Mouse (Mus musculus): ENCODE results near the gene Tdrd9. TPM values are rescaled to one million over a fixed set of nuclear protein-coding genes. Genes with fewer than 3 reads are reported as not detected.
"Not testable (repeated sequence)": the region's sequence is repeated elsewhere in the genome, so short reads cannot be mapped to it uniquely, and the experiment has no call there.

Tdrd9 gene
- polyA plus RNA-seq, 1 experiment from 2014 or later = 1.4 TPM

- ATAC-seq (ENCODE audit: low read depth) = no peak
- H3K27me3 ChIP-seq = no peaks in the 10 kb centered on the region
- peak overlapping the region; percentile 12; the same call in 1 of the 2 replicates for H3K4me3 ChIP-seq
- WGBS = 15% methylated on average over 14 of the region's 14 CpGs
- no peaks in the 10 kb centered on the region for H3K9me3 ChIP-seq
- H3K4me1 ChIP-seq (replicated peaks) = peaks cover 8% of the 10 kb centered on the region; the same call in 1 of the 2 replicates
- H3K36me3 ChIP-seq = no peaks in the 10 kb centered on the region
- H3K4me2 ChIP-seq = peak overlapping the region; percentile 44
- peak overlapping the region; percentile 52 for H3K9ac ChIP-seq
- H3K27ac ChIP-seq (replicated peaks) = no peak overlapping the region
Observed at GRCm38 (mm10) chr12:112013271-112013801, 42.0 kb downstream of the Tdrd9 start.

GRCm38 (mm10) chr12:112016346-112016745 is 45.0 kb downstream of the Tdrd9 start:
- WGBS = 76% methylated on average over 4 of the region's 4 CpGs
- Histone ChIP-seq H3K27ac (replicated peaks) (no peak overlapping the region), H3K4me2 (no peak overlapping the region), H3K4me1 (replicated peaks) (peaks cover 8% of the 10 kb centered on the region; the same call in 1 of the 2 replicates), H3K4me3 (no peak overlapping the region), H3K27me3 (no peaks in the 10 kb centered on the region), H3K9me3 (no peaks in the 10 kb centered on the region), H3K36me3 (no peaks in the 10 kb centered on the region), H3K9ac (no peak overlapping the region)
- ATAC-seq (ENCODE audit: low read depth) = no peak

GRCm38 (mm10) chr12:112023306-112023705 is 51.9 kb downstream of the Tdrd9 start:
- Histone ChIP-seq H3K4me3 (no peak overlapping the region), H3K27ac (replicated peaks) (no peak overlapping the region), H3K4me1 (replicated peaks) (no peaks in the 10 kb centered on the region), H3K9ac (no peak overlapping the region), H3K9me3 (peaks cover 7% of the 10 kb centered on the region; the same call in 1 of the 2 replicates), H3K36me3 (no peaks in the 10 kb centered on the region), H3K4me2 (no peak overlapping the region), H3K27me3 (no peaks in the 10 kb centered on the region)
- ATAC-seq (ENCODE audit: low read depth) = no peak
- WGBS = 84% methylated on average over 2 of the region's 2 CpGs

- ATAC-seq (ENCODE audit: low read depth) = no peak
- no peak overlapping the region for H3K9ac ChIP-seq
- H3K9me3 ChIP-seq = peaks cover 7% of the 10 kb centered on the region; the same call in 1 of the 2 replicates
- H3K4me2 ChIP-seq = no peak overlapping the region
- no peaks in the 10 kb centered on the region for H3K36me3 ChIP-seq
- no peaks in the 10 kb centered on the region for H3K4me1 ChIP-seq (replicated peaks)
- H3K4me3 ChIP-seq = no peak overlapping the region
- H3K27me3 ChIP-seq = no peaks in the 10 kb centered on the region
- H3K27ac ChIP-seq (replicated peaks) = no peak overlapping the region
- WGBS = 70% methylated on average over 17 of the region's 17 CpGs
Observed at GRCm38 (mm10) chr12:112024581-112025310, 53.4 kb downstream of the Tdrd9 start.

GRCm38 (mm10) chr12:112025457-112025856 is 54.1 kb downstream of the Tdrd9 start:
- no peaks in the 10 kb centered on the region for H3K27me3 ChIP-seq
- no peak overlapping the region for H3K4me2 ChIP-seq
- H3K4me3 ChIP-seq = no peak overlapping the region
- H3K9me3 ChIP-seq = peaks cover 7% of the 10 kb centered on the region; the same call in 1 of the 2 replicates
- H3K4me1 ChIP-seq (replicated peaks) = no peaks in the 10 kb centered on the region
- ATAC-seq (ENCODE audit: low read depth) = no peak
- no peaks in the 10 kb centered on the region for H3K36me3 ChIP-seq
- no peak overlapping the region for H3K27ac ChIP-seq (replicated peaks)
- 93% methylated on average over 13 of the region's 13 CpGs for WGBS
- no peak overlapping the region for H3K9ac ChIP-seq

GRCm38 (mm10) chr12:112025907-112026645 is 54.7 kb downstream of the Tdrd9 start:
- 85% methylated on average over 14 of the region's 14 CpGs for WGBS
- no peak for ATAC-seq (ENCODE audit: low read depth)
- peaks cover 7% of the 10 kb centered on the region; the same call in 1 of the 2 replicates for H3K9me3 ChIP-seq
- no peak overlapping the region for H3K4me2 ChIP-seq
- no peaks in the 10 kb centered on the region for H3K4me1 ChIP-seq (replicated peaks)
- no peaks in the 10 kb centered on the region for H3K36me3 ChIP-seq
- H3K4me3 ChIP-seq = no peak overlapping the region
- H3K27ac ChIP-seq (replicated peaks) = no peak overlapping the region
- no peak overlapping the region for H3K9ac ChIP-seq
- H3K27me3 ChIP-seq = no peaks in the 10 kb centered on the region

- Histone ChIP-seq H3K9ac (no peak overlapping the region), H3K9me3 (peaks cover under 1% of the 10 kb centered on the region; the same call in 1 of the 2 replicates), H3K36me3 (no peaks in the 10 kb centered on the region), H3K4me2 (no peak overlapping the region), H3K27me3 (no peaks in the 10 kb centered on the region), H3K27ac (replicated peaks) (no peak overlapping the region), H3K4me1 (replicated peaks) (no peaks in the 10 kb centered on the region), H3K4me3 (no peak overlapping the region)
- ATAC-seq (ENCODE audit: low read depth) = no peak
- WGBS = 66% methylated on average over 4 of the region's 4 CpGs
Observed at GRCm38 (mm10) chr12:112027408-112027807, 56.0 kb downstream of the Tdrd9 start.

GRCm38 (mm10) chr12:112033409-112033975 is 62.1 kb downstream of the Tdrd9 start:
- Histone ChIP-seq H3K27ac (replicated peaks) (no peak overlapping the region), H3K27me3 (no peaks in the 10 kb centered on the region), H3K9me3 (no peaks in the 10 kb centered on the region), H3K4me1 (replicated peaks) (no peaks in the 10 kb centered on the region), H3K4me2 (no peak overlapping the region), H3K4me3 (no peak overlapping the region), H3K9ac (no peak overlapping the region), H3K36me3 (no peaks in the 10 kb centered on the region)
- ATAC-seq (ENCODE audit: low read depth) = no peak
- WGBS = 79% methylated on average over 10 of the region's 10 CpGs

- not testable (repeated sequence) for H3K9me3 ChIP-seq; ATAC-seq (ENCODE audit: low read depth)
Observed at GRCm38 (mm10) chr12:112035341-112036100, 64.2 kb downstream of the Tdrd9 start.

GRCm38 (mm10) chr12:112038441-112038840 is 67.1 kb downstream of the Tdrd9 start:
- Histone ChIP-seq H3K27me3 (no peaks in the 10 kb centered on the region), H3K36me3 (no peaks in the 10 kb centered on the region), H3K9me3 (no peaks in the 10 kb centered on the region), H3K4me3 (no peak overlapping the region), H3K9ac (no peak overlapping the region), H3K27ac (replicated peaks) (no peak overlapping the region), H3K4me2 (no peak overlapping the region), H3K4me1 (replicated peaks) (no peaks in the 10 kb centered on the region)
- 93% methylated on average over 10 of the region's 10 CpGs for WGBS
- ATAC-seq (ENCODE audit: low read depth) = no peak

More at GRCm38 (mm10) chr12:112035341-112036100, 64.2 kb downstream of the Tdrd9 start:
- not testable (repeated sequence) for H3K4me2 ChIP-seq; H3K4me1 ChIP-seq (replicated peaks); H3K27ac ChIP-seq (replicated peaks); H3K4me3 ChIP-seq; H3K36me3 ChIP-seq; H3K9ac ChIP-seq; H3K27me3 ChIP-seq
- WGBS = 77% methylated on average over 6 of the region's 6 CpGs

GRCm38 (mm10) chr12:112039169-112039568 is 67.8 kb downstream of the Tdrd9 start:
- Histone ChIP-seq H3K27me3 (no peaks in the 10 kb centered on the region), H3K4me3 (no peak overlapping the region), H3K36me3 (no peaks in the 10 kb centered on the region), H3K27ac (replicated peaks) (no peak overlapping the region), H3K9me3 (no peaks in the 10 kb centered on the region), H3K4me2 (no peak overlapping the region), H3K4me1 (replicated peaks) (no peaks in the 10 kb centered on the region), H3K9ac (no peak overlapping the region)
- WGBS = 95% methylated on average over 10 of the region's 10 CpGs
- ATAC-seq (ENCODE audit: low read depth) = no peak

Measured in neural tube, embryonic 13.5 days (tissue).